Mouse (Mus musculus): ENCODE measurements at regions not wholly inside any gene's neighbourhood (a gene's known extent, or its start where the extent isn't known, plus 50 kb on each side); places are given as distances from the start of the nearest gene placed in this dataset.

DNA sequence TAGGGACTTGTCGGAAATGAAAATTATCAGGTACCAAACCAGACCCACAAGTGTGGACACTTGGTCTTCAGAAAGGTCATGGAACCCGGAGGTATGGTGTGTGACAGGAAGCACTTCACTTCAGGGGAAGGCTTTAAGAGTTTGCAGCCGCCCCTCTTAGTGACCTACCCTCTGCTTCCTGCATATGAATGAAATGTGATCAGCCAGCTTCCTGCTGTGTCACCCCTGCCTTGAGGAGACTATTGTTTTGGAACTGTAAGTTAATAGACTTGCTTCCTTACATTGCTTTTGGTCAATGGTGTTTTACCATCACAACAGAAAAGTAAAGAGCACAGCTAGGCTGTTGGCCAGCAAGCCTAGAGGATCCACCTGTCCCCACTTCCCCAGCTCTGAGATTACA is 515.3 kb downstream of the Pdcd6ip start:
- 53% methylated on average over 3 of the region's 3 CpGs for WGBS
- H3K9me3 ChIP-seq (ENCODE audit: control insufficient read depth, low read length) = no peaks in the 10 kb centered on the region
- H3K4me3 ChIP-seq (ENCODE audit: low read depth, low read length) = no peak overlapping the region
- no peak for ATAC-seq (ENCODE audit: low read depth)
- no peaks in the 10 kb centered on the region for H3K27me3 ChIP-seq (replicated peaks; ENCODE audit: control insufficient read depth, insufficient read depth, low read length)
- H3K4me2 ChIP-seq (ENCODE audit: low read depth, low read length) = no peak overlapping the region
- no peaks in the 10 kb centered on the region for H3K36me3 ChIP-seq (ENCODE audit: control insufficient read depth, insufficient read depth, low read length)
- H3K27ac ChIP-seq (replicated peaks; ENCODE audit: low read depth, low read length) = no peak overlapping the region
- H3K4me1 ChIP-seq (ENCODE audit: control insufficient read depth, insufficient read depth, low read length) = no peaks in the 10 kb centered on the region
- no peak overlapping the region for H3K9ac ChIP-seq (ENCODE audit: low read depth, low read length)
- no peak for DNase-seq (ENCODE audit: low spot score)

DNA sequence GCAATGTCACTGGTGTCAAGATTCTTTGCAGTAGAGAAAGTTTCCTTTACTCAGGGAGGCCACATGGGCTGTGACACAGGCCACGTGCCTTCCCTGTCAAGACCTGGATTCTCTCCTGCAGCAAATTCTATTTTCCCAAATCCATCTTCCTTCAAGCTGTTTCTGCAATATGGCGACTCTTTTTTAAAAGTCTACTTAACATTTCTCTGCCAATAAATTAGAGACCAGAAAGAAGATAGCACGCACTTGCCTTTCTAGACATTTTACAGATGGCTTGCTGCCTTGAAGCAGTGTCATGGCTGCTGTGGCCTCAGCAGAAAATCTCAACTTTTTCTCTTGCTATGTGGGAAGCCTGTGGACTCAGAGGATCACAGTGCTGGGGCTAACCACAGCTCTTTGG is 516.9 kb downstream of the Pdcd6ip start:
- Histone ChIP-seq H3K9me3 (ENCODE audit: control insufficient read depth, low read length) (no peaks in the 10 kb centered on the region), H3K4me1 (ENCODE audit: control insufficient read depth, insufficient read depth, low read length) (no peaks in the 10 kb centered on the region), H3K9ac (ENCODE audit: low read depth, low read length) (no peak overlapping the region), H3K4me2 (ENCODE audit: low read depth, low read length) (no peak overlapping the region), H3K27me3 (replicated peaks; ENCODE audit: control insufficient read depth, insufficient read depth, low read length) (no peaks in the 10 kb centered on the region), H3K27ac (replicated peaks; ENCODE audit: low read depth, low read length) (no peak overlapping the region), H3K36me3 (ENCODE audit: control insufficient read depth, insufficient read depth, low read length) (no peaks in the 10 kb centered on the region), H3K4me3 (ENCODE audit: low read depth, low read length) (no peak overlapping the region)
- 82% methylated on average over 3 of the region's 3 CpGs for WGBS
- ATAC-seq (ENCODE audit: low read depth) (no peak), DNase-seq (ENCODE audit: low spot score) (no peak)

- Histone ChIP-seq H3K4me1 (ENCODE audit: control insufficient read depth, insufficient read depth, low read length) (no peaks in the 10 kb centered on the region), H3K9me3 (ENCODE audit: control insufficient read depth, low read length) (no peaks in the 10 kb centered on the region), H3K27me3 (replicated peaks; ENCODE audit: control insufficient read depth, insufficient read depth, low read length) (no peaks in the 10 kb centered on the region), H3K4me2 (ENCODE audit: low read depth, low read length) (no peak overlapping the region), H3K36me3 (ENCODE audit: control insufficient read depth, insufficient read depth, low read length) (no peaks in the 10 kb centered on the region), H3K4me3 (ENCODE audit: low read depth, low read length) (no peak overlapping the region), H3K9ac (ENCODE audit: low read depth, low read length) (no peak overlapping the region), H3K27ac (replicated peaks; ENCODE audit: low read depth, low read length) (no peak overlapping the region)
- WGBS = 82% methylated on average over 8 of the region's 8 CpGs
- DNase-seq (ENCODE audit: low spot score) (no peak), ATAC-seq (ENCODE audit: low read depth) (no peak)
Observed at GRCm38 (mm10) chr9:113181182-113181581, 526.9 kb downstream of the Pdcd6ip start.

DNA sequence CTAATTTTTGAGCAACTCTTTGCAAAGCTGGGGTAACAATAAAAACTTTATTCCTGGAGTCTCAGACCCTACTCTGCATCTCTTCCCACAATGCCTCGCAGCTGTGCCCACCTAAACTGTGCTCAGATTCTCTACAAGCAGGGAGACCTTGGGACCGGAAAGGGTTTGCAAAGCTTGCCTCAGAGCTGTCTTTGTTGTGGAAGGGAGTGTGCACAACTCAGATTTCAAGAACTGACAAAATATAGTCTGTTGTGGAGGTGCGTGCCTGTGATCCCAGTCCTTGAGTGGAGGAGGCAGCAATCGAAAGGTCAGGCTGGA is 530.2 kb downstream of the Pdcd6ip start:
- H3K9ac ChIP-seq (ENCODE audit: low read depth, low read length) = no peak overlapping the region
- ATAC-seq (ENCODE audit: low read depth) = no peak
- H3K27ac ChIP-seq (replicated peaks; ENCODE audit: low read depth, low read length) = no peak overlapping the region
- H3K4me3 ChIP-seq (ENCODE audit: low read depth, low read length) = no peak overlapping the region
- H3K9me3 ChIP-seq (ENCODE audit: control insufficient read depth, low read length) = no peaks in the 10 kb centered on the region
- no peak for DNase-seq (ENCODE audit: low spot score)
- 81% methylated on average over 4 of the region's 4 CpGs for WGBS
- H3K4me1 ChIP-seq (ENCODE audit: control insufficient read depth, insufficient read depth, low read length) = no peaks in the 10 kb centered on the region
- H3K36me3 ChIP-seq (ENCODE audit: control insufficient read depth, insufficient read depth, low read length) = no peaks in the 10 kb centered on the region
- no peak overlapping the region for H3K4me2 ChIP-seq (ENCODE audit: low read depth, low read length)
- H3K27me3 ChIP-seq (replicated peaks; ENCODE audit: control insufficient read depth, insufficient read depth, low read length) = no peaks in the 10 kb centered on the region

DNA sequence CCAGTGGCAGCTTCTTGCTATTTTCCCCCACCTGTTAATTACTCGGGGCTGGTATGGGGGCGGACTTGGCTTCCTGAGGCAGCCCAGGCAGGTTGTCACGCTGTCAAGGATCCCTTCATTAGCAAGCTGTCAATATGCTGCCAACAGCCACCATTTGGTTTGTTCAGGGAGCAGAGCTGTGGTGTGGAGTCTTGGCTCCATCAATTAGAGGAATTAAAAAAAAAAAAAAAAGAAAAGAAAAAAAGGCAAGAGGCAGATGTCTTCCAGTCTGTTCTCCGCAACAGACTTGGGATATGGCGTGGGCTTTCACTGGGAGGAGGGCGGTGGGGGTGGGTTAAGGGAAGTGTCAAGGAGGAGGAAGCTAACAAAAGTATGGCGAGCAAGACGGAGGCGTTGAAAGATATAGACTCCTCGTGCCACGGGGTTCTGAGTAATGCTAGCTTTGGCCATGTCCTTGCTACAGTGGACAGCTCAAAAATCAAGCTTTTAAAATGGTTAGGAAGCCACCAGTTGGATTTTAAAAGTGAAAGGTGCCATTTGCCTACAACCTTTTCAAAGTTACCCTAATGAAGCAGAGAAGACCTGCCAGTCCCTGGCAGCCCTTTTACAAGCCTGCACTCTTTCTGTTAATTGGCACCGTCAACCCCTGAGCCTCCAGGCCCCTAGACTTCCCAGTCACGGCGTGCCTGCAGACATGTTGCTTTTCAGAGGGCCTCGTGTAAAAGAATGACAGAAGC is 530.7 kb downstream of the Pdcd6ip start:
- ATAC-seq (ENCODE audit: low read depth) = 0 out of 2 replicates have a peak, but pooled peaks have one; percentile 30
- no peak overlapping the region for H3K4me3 ChIP-seq (ENCODE audit: low read depth, low read length)
- 67% methylated on average over 15 of the region's 15 CpGs for WGBS
- no peaks in the 10 kb centered on the region for H3K27me3 ChIP-seq (replicated peaks; ENCODE audit: control insufficient read depth, insufficient read depth, low read length)
- H3K36me3 ChIP-seq (ENCODE audit: control insufficient read depth, insufficient read depth, low read length) = no peaks in the 10 kb centered on the region
- no peak overlapping the region for H3K9ac ChIP-seq (ENCODE audit: low read depth, low read length)
- H3K9me3 ChIP-seq (ENCODE audit: control insufficient read depth, low read length) = no peaks in the 10 kb centered on the region
- no peak overlapping the region for H3K27ac ChIP-seq (replicated peaks; ENCODE audit: low read depth, low read length)
- no peak overlapping the region for H3K4me2 ChIP-seq (ENCODE audit: low read depth, low read length)
- DNase-seq (ENCODE audit: low spot score) = peak; percentile 4
- H3K4me1 ChIP-seq (ENCODE audit: control insufficient read depth, insufficient read depth, low read length) = no peaks in the 10 kb centered on the region

GRCm38 (mm10) chr9:113171767-113172405 is 536.2 kb downstream of the Pdcd6ip start:
- Histone ChIP-seq H3K4me1 (ENCODE audit: control insufficient read depth, insufficient read depth, low read length) (no peaks in the 10 kb centered on the region), H3K27me3 (replicated peaks; ENCODE audit: control insufficient read depth, insufficient read depth, low read length) (no peaks in the 10 kb centered on the region), H3K36me3 (ENCODE audit: control insufficient read depth, insufficient read depth, low read length) (no peaks in the 10 kb centered on the region), H3K9me3 (ENCODE audit: control insufficient read depth, low read length) (0 out of 2 replicates have a peak, but pooled peaks cover 2% of the 10 kb centered on the region), H3K4me3 (ENCODE audit: low read depth, low read length) (no peak overlapping the region), H3K9ac (ENCODE audit: low read depth, low read length) (no peak overlapping the region), H3K4me2 (ENCODE audit: low read depth, low read length) (no peak overlapping the region), H3K27ac (replicated peaks; ENCODE audit: low read depth, low read length) (no peak overlapping the region)
- no peak for ATAC-seq (ENCODE audit: low read depth)
- DNase-seq (ENCODE audit: low spot score) = no peak
- 81% methylated on average over 5 of the region's 5 CpGs for WGBS

DNA sequence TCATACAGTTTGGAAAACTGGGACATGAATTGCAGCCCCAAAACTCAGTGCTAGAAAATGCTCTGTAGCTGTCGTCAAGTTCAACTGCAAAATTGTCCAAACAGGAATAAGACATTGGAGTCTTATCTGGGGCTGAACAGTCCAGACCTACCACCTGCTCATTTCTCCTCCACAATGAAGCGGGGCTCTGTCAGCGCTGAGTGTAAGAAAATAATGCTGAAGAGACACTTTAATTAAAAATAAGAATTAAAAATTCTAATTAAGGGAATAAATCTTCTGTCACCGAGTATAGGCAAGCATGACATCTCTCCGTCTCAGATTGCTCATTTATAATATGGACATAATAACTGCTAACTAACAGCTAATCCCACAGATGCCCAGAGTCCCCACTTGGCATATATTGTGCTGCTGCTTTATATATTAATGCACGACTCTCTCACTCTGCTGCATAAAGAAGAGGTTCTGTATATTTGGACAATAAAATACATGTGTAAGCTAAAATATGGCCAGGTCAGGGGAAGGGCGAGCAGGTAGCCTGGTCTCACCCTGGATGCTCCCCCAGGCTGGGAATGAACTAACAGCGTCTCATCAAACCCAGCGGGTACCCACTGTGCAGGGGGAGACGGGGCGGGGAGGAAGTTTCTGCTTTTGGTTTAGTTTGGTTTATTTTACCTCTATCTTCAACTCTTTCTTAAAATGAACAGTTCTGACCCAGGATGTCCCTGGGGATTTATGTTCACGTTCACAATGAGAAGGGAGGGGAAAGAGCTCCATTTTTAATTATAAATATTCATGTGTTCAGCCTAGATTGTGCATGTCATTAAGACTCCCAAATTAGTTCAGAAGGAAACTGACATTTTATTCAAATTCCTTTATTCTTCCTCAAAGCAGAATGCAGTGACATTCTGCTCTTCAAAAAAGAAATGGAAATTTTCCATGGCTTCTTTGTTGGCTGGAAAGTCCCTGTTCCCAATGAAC is 544.9 kb downstream of the Pdcd6ip start:
- no peaks in the 10 kb centered on the region for H3K4me1 ChIP-seq (ENCODE audit: control insufficient read depth, insufficient read depth, low read length)
- no peak overlapping the region for H3K9ac ChIP-seq (ENCODE audit: low read depth, low read length)
- no peak overlapping the region for H3K4me3 ChIP-seq (ENCODE audit: low read depth, low read length)
- ATAC-seq (ENCODE audit: low read depth) = no peak
- no peak overlapping the region for H3K4me2 ChIP-seq (ENCODE audit: low read depth, low read length)
- H3K36me3 ChIP-seq (ENCODE audit: control insufficient read depth, insufficient read depth, low read length) = no peaks in the 10 kb centered on the region
- H3K27ac ChIP-seq (replicated peaks; ENCODE audit: low read depth, low read length) = no peak overlapping the region
- 72% methylated on average over 12 of the region's 12 CpGs for WGBS
- 0 out of 2 replicates have a peak, but pooled peaks cover under 1% of the 10 kb centered on the region for H3K9me3 ChIP-seq (ENCODE audit: control insufficient read depth, low read length)
- DNase-seq (ENCODE audit: low spot score) = no peak
- H3K27me3 ChIP-seq (replicated peaks; ENCODE audit: control insufficient read depth, insufficient read depth, low read length) = no peaks in the 10 kb centered on the region

GRCm38 (mm10) chr9:113160011-113160410 is 548.0 kb downstream of the Pdcd6ip start:
- WGBS = 91% methylated on average over 2 of the region's 2 CpGs
- Histone ChIP-seq H3K27ac (replicated peaks; ENCODE audit: low read depth, low read length) (no peak overlapping the region), H3K4me2 (ENCODE audit: low read depth, low read length) (no peak overlapping the region), H3K4me1 (ENCODE audit: control insufficient read depth, insufficient read depth, low read length) (no peaks in the 10 kb centered on the region), H3K4me3 (ENCODE audit: low read depth, low read length) (no peak overlapping the region), H3K36me3 (ENCODE audit: control insufficient read depth, insufficient read depth, low read length) (no peaks in the 10 kb centered on the region), H3K27me3 (replicated peaks; ENCODE audit: control insufficient read depth, insufficient read depth, low read length) (no peaks in the 10 kb centered on the region), H3K9me3 (ENCODE audit: control insufficient read depth, low read length) (no peaks in the 10 kb centered on the region), H3K9ac (ENCODE audit: low read depth, low read length) (no peak overlapping the region)
- ATAC-seq (ENCODE audit: low read depth) (no peak), DNase-seq (ENCODE audit: low spot score) (no peak)
